In genomic region chr16:30104363-30104762, GRCm38 (mm10) we compare ENCODE assay signal across 30 mouse cellular contexts. TPM values are rescaled to one million over a fixed set of nuclear protein-coding genes. Genes with fewer than 3 reads are reported as not detected.
A peak's percentile ranks its signal among the peaks of the same experiment; 100 is the strongest.
DNase-seq lines count a peak whose midpoint lies in the region; ATAC-seq and TF ChIP-seq lines count a peak whose summit lies in the region.
"Had no signal": no experiment of that assay in that cellular context is flagged by ENCODE, and none has a peak within 500 bp of the region (broad histone marks: within the 10 kb centered on the region; RNA-seq: fewer than 3 reads in every experiment).

No protein-coding gene starts in this region.

- no peaks in the 10 kb centered on the region for H3K27me3 ChIP-seq in liver, postnatal 0 days (ENCODE audit: insufficient read depth, low read length)
- H3K27me3 ChIP-seq in splenic B cell, adult 2 months (ENCODE audit: control insufficient read depth, insufficient read depth, low read length, poor library complexity, severe bottlenecking) = no peaks in the 10 kb centered on the region
- no peaks in the 10 kb centered on the region for H3K27me3 ChIP-seq in hindbrain, postnatal 0 days (ENCODE audit: insufficient read depth, low read length)

- H3K27ac ChIP-seq in liver, postnatal 0 days (ENCODE audit: low read depth) = no peak overlapping the region
- no peak overlapping the region for H3K27ac ChIP-seq in hindbrain, postnatal 0 days
- H3K27ac ChIP-seq: embryonic facial prominence, embryonic 13.5 days; forebrain, embryonic 10.5 days; gastrocnemius, adult 2 months; hindbrain, embryonic 12.5 days; kidney, postnatal 0 days; liver, embryonic 15.5 days had no signal

- H3K4me2 ChIP-seq in liver, postnatal 0 days (ENCODE audit: low read depth, low read length) = no peak overlapping the region
- no peak overlapping the region for H3K4me2 ChIP-seq in hindbrain, postnatal 0 days (ENCODE audit: low read depth, low read length)
- H3K4me2 ChIP-seq: embryonic facial prominence, embryonic 13.5 days; heart, embryonic 11.5 days; hindbrain, embryonic 12.5 days; liver, embryonic 15.5 days; midbrain, embryonic 11.5 days had no signal

- DNase-seq in liver, postnatal 0 days = no peak
- no peak for DNase-seq in liver
- peak; percentile 56 for DNase-seq in ES-CJ7 (ENCODE audit: low read depth, low spot score)
- DNase-seq in R1 (ENCODE audit: low read depth, low spot score) = peak; percentile 59
- DNase-seq in splenic B cell, adult 2 months (ENCODE audit: low read depth, low spot score) = peak; percentile 26
- no peak for DNase-seq in hindbrain, postnatal 0 days (ENCODE audit: low spot score)
- DNase-seq in kidney, adult 8-10 months = no peak
- DNase-seq: adrenal gland, adult 8-10 months; B cell, adult 2 months; cerebellum, adult 11 months; cerebellum, adult 9-10 months; cerebellum, postnatal 36 days; gastrocnemius, adult 2 months; gastrocnemius, postnatal 36 days; heart, adult 18-20 months; heart, postnatal 36 days; kidney, adult 18-20 months; kidney, postnatal 4 days; layer of hippocampus, adult 9-11 months; right cerebral cortex, adult 18-20 months; right cerebral cortex, postnatal 4 days; thymus, postnatal 25 days had no signal

- H3K9me3 ChIP-seq in liver, postnatal 0 days (ENCODE audit: low read length) = no peaks in the 10 kb centered on the region
- no peaks in the 10 kb centered on the region for H3K9me3 ChIP-seq in hindbrain, postnatal 0 days (ENCODE audit: low read length)
- H3K9me3 ChIP-seq: embryonic facial prominence, embryonic 13.5 days; liver, embryonic 15.5 days had no signal

- H3K36me3 ChIP-seq in liver, postnatal 0 days (replicated peaks; ENCODE audit: insufficient read depth, low read length) = no peaks in the 10 kb centered on the region
- H3K36me3 ChIP-seq in splenic B cell, adult 2 months (ENCODE audit: control insufficient read depth, insufficient read depth, low read length, poor library complexity, severe bottlenecking) = no peaks in the 10 kb centered on the region
- H3K36me3 ChIP-seq in hindbrain, postnatal 0 days (ENCODE audit: insufficient read depth, low read length) = no peaks in the 10 kb centered on the region
- H3K36me3 ChIP-seq: embryonic facial prominence, embryonic 13.5 days; forebrain, embryonic 10.5 days; hindbrain, embryonic 12.5 days; liver, embryonic 15.5 days had no signal

- H3K9ac ChIP-seq in liver, postnatal 0 days (replicated peaks) = no peak overlapping the region
- no peak overlapping the region for H3K9ac ChIP-seq in hindbrain, postnatal 0 days (replicated peaks; ENCODE audit: low read length)
- H3K9ac ChIP-seq: embryonic facial prominence, embryonic 13.5 days; hindbrain, embryonic 12.5 days; liver, embryonic 15.5 days had no signal

- H3K4me1 ChIP-seq in liver, postnatal 0 days (ENCODE audit: insufficient read depth) = no peaks in the 10 kb centered on the region
- no peaks in the 10 kb centered on the region for H3K4me1 ChIP-seq in hindbrain, postnatal 0 days (ENCODE audit: insufficient read depth, low read length)
- H3K4me1 ChIP-seq: liver, embryonic 15.5 days had no signal

- no peak for TF ChIP-seq EP300 in liver, postnatal 0 days (IDR thresholded peaks at IDR 0.05; ENCODE audit: low read depth)

- WGBS in liver, postnatal 0 days (ENCODE audit: insufficient replicate concordance) = 85% methylated on average over 3 of the region's 3 CpGs
- 84% methylated on average over 3 of the region's 3 CpGs for WGBS in hindbrain, postnatal 0 days

- TF ChIP-seq CTCF in liver, postnatal 0 days (IDR thresholded peaks at IDR 0.05; ENCODE audit: low read depth) = peak; percentile 9; the same call in 1 of the 2 replicates
- TF ChIP-seq CTCF in hindbrain, postnatal 0 days (IDR thresholded peaks at IDR 0.05; ENCODE audit: low read depth) = no peak

- H3K4me3 ChIP-seq in liver, postnatal 0 days (ENCODE audit: low read depth, low read length) = no peak overlapping the region
- no peak overlapping the region for H3K4me3 ChIP-seq in hindbrain, postnatal 0 days (ENCODE audit: low read length)
- H3K4me3 ChIP-seq: embryonic facial prominence, embryonic 13.5 days; forebrain, embryonic 10.5 days; gastrocnemius, adult 2 months; hindbrain, embryonic 12.5 days; liver, embryonic 15.5 days had no signal

- ATAC-seq in liver, postnatal 0 days = no peak
- ATAC-seq in hindbrain, postnatal 0 days = no peak
- ATAC-seq: forebrain, embryonic 16.5 days had no signal

RNA-seq across cellular contexts. Expression of gene Hes1, which starts 40.2 kb away (rescaled TPM):
- polyA plus RNA-seq in liver, postnatal 0 days (2015; fragmentation: Nextera tagmentation; extraction: Ambion mirVana) = 14.3 and 20.1 TPM in 2 replicates
- total RNA-seq in hindbrain, postnatal 0 days (2014; rRNA removed) = 9.2 and 19.8 TPM in 2 replicates
- 10.6 and 12.5 TPM in 2 replicates for polyA plus RNA-seq in hindbrain, postnatal 0 days (2015; fragmentation: Nextera tagmentation; extraction: Ambion mirVana)

Comparison
In these comparisons a context has a peak if more than half of its experiments do, and no peak if none do; other contexts are left out.
1. DNase-seq: peak in ES-CJ7 (single experiment), R1 (single experiment) and splenic B cell, adult 2 months (single experiment); none in liver, postnatal 0 days (single experiment), liver (single experiment), hindbrain, postnatal 0 days (single experiment) and kidney, adult 8-10 months (0 of 2).